Mouse (Mus musculus) C2C12 (cell line): ENCODE measurements around the gene D630003M21Rik. TPM values are rescaled to one million over a fixed set of nuclear protein-coding genes. Genes with fewer than 3 reads are reported as not detected.

ENCODE experiments used
- H3K27me3 ChIP-seq: one replicate; pipeline ENCODE4 v1.6.1; 2011; ENCODE audit not compliant: control insufficient read depth, insufficient read depth, insufficient read length
- H3K36me3 ChIP-seq: one replicate; pipeline ENCODE4 v1.6.1; 2011; ENCODE audit not compliant: control insufficient read depth, insufficient read depth
- H3K4me3 ChIP-seq: one replicate; pipeline ENCODE4 v1.5.1; 2011; ENCODE audit warnings: mild to moderate bottlenecking, control low read depth; ENCODE audit not compliant: poor library complexity, insufficient read depth, severe bottlenecking
- H3K79me2 ChIP-seq: one replicate; pipeline ENCODE4 v1.6.1; 2011; ENCODE audit not compliant: control insufficient read depth, insufficient read depth
- H3K79me3 ChIP-seq: one replicate; pipeline ENCODE4 v1.6.1; 2011; ENCODE audit warnings: low read depth, control low read depth
- H3ac ChIP-seq: one replicate; pipeline ENCODE3; 2011; ENCODE audit warnings: low read depth; ENCODE audit not compliant: control insufficient read depth, insufficient read length
- CEBPB ChIP-seq: IDR thresholded peaks from one replicate; pipeline ENCODE4 v1.6.1; 2011; ENCODE audit warnings: low read depth, mild to moderate bottlenecking, control low read depth, moderate library complexity
- CTCF ChIP-seq: IDR thresholded peaks from one replicate; pipeline ENCODE4 v1.5.1; 2011; ENCODE audit not compliant: control insufficient read depth, insufficient read depth, insufficient read length
- FOSL1 ChIP-seq: IDR thresholded peaks from one replicate; pipeline ENCODE4 v1.8.0; 2011; ENCODE audit warnings: mild to moderate bottlenecking, low read length; ENCODE audit not compliant: poor library complexity, insufficient read depth, severe bottlenecking
- MAX ChIP-seq: IDR thresholded peaks from one replicate; pipeline ENCODE4 v1.6.1; 2011; ENCODE audit warnings: mild to moderate bottlenecking, control low read depth
- MYOD1 ChIP-seq: IDR thresholded peaks from one replicate; pipeline ENCODE4 v1.6.1; 2011; ENCODE audit warnings: low read depth; ENCODE audit not compliant: control insufficient read depth, insufficient read length
- MYOG ChIP-seq: IDR thresholded peaks from one replicate; pipeline ENCODE4 v1.6.1; 2011; ENCODE audit not compliant: control insufficient read depth, insufficient read length; ENCODE audit errors: extremely low read depth
- USF1 ChIP-seq: IDR thresholded peaks from one replicate; pipeline ENCODE4 v1.6.1; 2011; ENCODE audit warnings: low read depth, mild to moderate bottlenecking, control low read depth, moderate library complexity
- polyA plus RNA-seq: library from polyadenylated mRNA; unstranded; fragments of >200 nt; fragmentation: generic; extraction: Trizol; gene quantifications from one replicate; pipeline ENCODE4 v1.2.1, GENCODE M21; 2012; ENCODE audit warnings: missing spikeins

D630003M21Rik gene
- polyA plus RNA-seq, 1 experiment: 0.01 TPM

GRCm38 (mm10) chr2:158253806-158254205, 24.8 kb upstream of the D630003M21Rik start:
- H3K27me3 ChIP-seq: no peaks in the 10 kb centered on the region
- no peaks in the 10 kb centered on the region for H3K79me2 ChIP-seq
- no peak overlapping the region for H3ac ChIP-seq
- H3K4me3 ChIP-seq: no peak overlapping the region
- no peaks in the 10 kb centered on the region for H3K36me3 ChIP-seq
- no peak for TF ChIP-seq MAX
- no peak for TF ChIP-seq CTCF
- no peak for TF ChIP-seq FOSL1
- no peaks in the 10 kb centered on the region for H3K79me3 ChIP-seq

GRCm38 (mm10) chr2:158250558-158250957, 21.5 kb upstream of the D630003M21Rik start:
- TF ChIP-seq MYOG: no peak
- no peak for TF ChIP-seq USF1
- no peak for TF ChIP-seq MAX
- TF ChIP-seq CTCF: no peak
- TF ChIP-seq MYOD1: no peak
- no peak for TF ChIP-seq CEBPB
- TF ChIP-seq FOSL1: no peak
- Histone ChIP-seq H3K4me3 (no peak overlapping the region), H3K27me3 (no peaks in the 10 kb centered on the region), H3K79me2 (no peaks in the 10 kb centered on the region), H3ac (no peak overlapping the region), H3K79me3 (no peaks in the 10 kb centered on the region), H3K36me3 (no peaks in the 10 kb centered on the region)

DNA sequence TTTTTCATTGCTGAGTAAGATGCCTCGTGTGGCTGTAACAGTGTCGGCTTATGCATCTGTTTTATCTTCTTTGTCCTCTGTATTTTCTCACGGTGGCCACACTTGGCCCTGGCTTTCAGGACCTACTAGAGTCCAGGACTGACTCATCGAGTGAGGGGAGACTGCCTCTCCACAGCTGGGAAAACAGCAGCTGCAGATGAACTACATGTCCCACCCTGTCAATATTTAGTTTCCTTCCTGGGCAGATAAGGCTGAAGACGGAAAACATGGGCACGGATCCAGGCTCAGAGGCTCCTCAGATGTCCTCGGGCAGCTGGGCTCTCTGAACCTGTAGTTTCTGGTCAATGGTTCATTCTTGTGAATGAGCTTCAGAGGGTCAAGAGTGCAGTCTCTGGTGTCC, 19.3 kb upstream of the D630003M21Rik start:
- Histone ChIP-seq H3K27me3 (no peaks in the 10 kb centered on the region), H3K4me3 (no peak overlapping the region), H3K36me3 (no peaks in the 10 kb centered on the region), H3K79me2 (no peaks in the 10 kb centered on the region), H3ac (no peak overlapping the region), H3K79me3 (no peaks in the 10 kb centered on the region)
- TF ChIP-seq MYOG (no peak), MYOD1 (peak; percentile 99)

GRCm38 (mm10) chr2:158247852-158248251, 18.8 kb upstream of the D630003M21Rik start:
- Histone ChIP-seq H3K4me3 (no peak overlapping the region), H3K79me2 (no peaks in the 10 kb centered on the region), H3K79me3 (no peaks in the 10 kb centered on the region), H3K27me3 (no peaks in the 10 kb centered on the region), H3K36me3 (no peaks in the 10 kb centered on the region), H3ac (no peak overlapping the region)
- TF ChIP-seq USF1: peak; percentile 62
- TF ChIP-seq FOSL1: no peak

GRCm38 (mm10) chr2:158245072-158245817, 16.2 kb upstream of the D630003M21Rik start:
- no peak overlapping the region for H3K4me3 ChIP-seq
- no peaks in the 10 kb centered on the region for H3K79me2 ChIP-seq
- TF ChIP-seq USF1 (no peak), MYOD1 (no peak), MYOG (no peak), MAX (no peak), CEBPB (no peak), CTCF (no peak)
- H3K36me3 ChIP-seq: no peaks in the 10 kb centered on the region
- no peaks in the 10 kb centered on the region for H3K79me3 ChIP-seq
- H3K27me3 ChIP-seq: no peaks in the 10 kb centered on the region
- H3ac ChIP-seq: no peak overlapping the region

DNA sequence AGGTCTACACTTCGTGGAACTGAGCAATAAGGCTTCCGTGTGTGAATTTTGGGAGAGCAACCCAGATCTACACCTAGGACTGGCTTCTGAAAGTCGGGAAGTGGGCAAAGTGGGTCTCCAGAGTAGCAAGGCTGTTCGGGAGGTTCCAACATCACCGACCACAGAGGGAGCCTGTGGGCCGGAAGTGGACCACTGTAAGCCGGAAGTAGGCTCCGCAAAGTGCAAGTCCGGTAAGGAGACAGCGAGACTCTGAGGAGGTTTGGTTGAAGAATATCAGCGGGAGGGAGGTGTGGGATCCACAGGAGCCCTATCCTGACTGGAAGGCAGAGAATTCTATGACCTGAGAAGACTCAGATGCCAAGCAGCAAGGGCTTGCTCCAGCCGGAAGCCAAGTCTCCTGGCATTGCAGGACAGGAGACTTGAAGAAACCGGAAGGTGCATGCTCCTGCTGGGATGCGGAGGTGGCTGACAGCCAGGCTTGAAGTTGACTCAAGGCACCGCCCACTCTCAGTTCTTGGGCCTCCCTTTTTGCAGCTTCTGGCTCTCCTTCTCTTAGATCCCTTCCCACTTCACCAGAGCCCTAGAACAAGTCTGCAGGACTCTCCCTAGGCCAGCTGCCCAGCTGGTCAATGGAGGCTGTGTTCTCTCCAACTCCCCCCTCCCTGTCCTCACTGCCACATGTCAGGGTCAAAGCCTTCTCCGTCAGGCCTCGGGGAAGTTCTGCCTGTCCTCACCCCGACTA, 14.3 kb upstream of the D630003M21Rik start:
- TF ChIP-seq CEBPB: no peak
- TF ChIP-seq USF1: no peak
- no peak for TF ChIP-seq FOSL1
- TF ChIP-seq MYOG: no peak
- no peak for TF ChIP-seq MYOD1
- no peak for TF ChIP-seq MAX
- no peak for TF ChIP-seq CTCF
- Histone ChIP-seq H3K4me3 (no peak overlapping the region), H3K79me3 (no peaks in the 10 kb centered on the region), H3K79me2 (no peaks in the 10 kb centered on the region), H3K27me3 (no peaks in the 10 kb centered on the region), H3ac (no peak overlapping the region), H3K36me3 (no peaks in the 10 kb centered on the region)
